Mouse (Mus musculus) CH12.LX (cell line): Measurements from ENCODE around the gene Rffl. TPM values are rescaled to one million over a fixed set of nuclear protein-coding genes. Genes with fewer than 3 reads are reported as not detected.

Source experiments
- DNase-seq: peaks from one replicate; pipeline ENCODE4 v3.0.0-alpha.2; 2013; ENCODE audit errors: extremely low read depth
- H3K27ac ChIP-seq: 2 replicates; pipeline ENCODE4 v1.5.1; 2012; ENCODE audit warnings: low read depth, mild to moderate bottlenecking, control low read depth, moderate library complexity; ENCODE audit not compliant: insufficient read depth
- H3K27me3 ChIP-seq: replicated peaks from 2 replicates; pipeline ENCODE3; 2012; ENCODE audit warnings: inconsistent platforms
- H3K36me3 ChIP-seq, 2 experiments: replicated peaks in 1 of 2; 2 replicates each; pipeline versions ENCODE3 to v1.6.1; 2012; ENCODE audit warnings: inconsistent platforms in 1 of 2, low read length in 1 of 2, mild to moderate bottlenecking in 1 of 2, mixed read lengths in 1 of 2, moderate library complexity in 1 of 2; ENCODE audit not compliant: control insufficient read depth in 1 of 2, insufficient read depth in 1 of 2
- H3K4me1 ChIP-seq, 2 experiments: 2 replicates each; pipeline ENCODE4 v1.6.1; 2012; ENCODE audit warnings: inconsistent platforms in 1 of 2, moderate library complexity in 1 of 2; ENCODE audit not compliant: insufficient read depth in 2 of 2, control insufficient read depth in 1 of 2
- H3K4me2 ChIP-seq: 2 replicates; pipeline ENCODE4 v1.6.1; 2012; ENCODE audit warnings: low read depth, mild to moderate bottlenecking, control low read depth; ENCODE audit not compliant: poor library complexity, insufficient read depth, severe bottlenecking
- H3K4me3 ChIP-seq, 3 experiments: fragments of 150-350 bp in 1 of 3; sonication (generic) in 1 of 3; replicated peaks in 1 of 3; 2 replicates each; pipeline versions ENCODE3 to v1.5.1; 2011 to 2012; ENCODE audit warnings: low read depth in 2 of 3, low read length in 2 of 3, mild to moderate bottlenecking in 2 of 3, moderate library complexity in 2 of 3, control low read depth in 1 of 3, improper control_type of control experiment in 1 of 3, inconsistent platforms in 1 of 3, mixed read lengths in 1 of 3; ENCODE audit not compliant: poor library complexity in 1 of 3
- H3K79me2 ChIP-seq: replicated peaks from 2 replicates; pipeline ENCODE4 v1.6.1; 2012; ENCODE audit warnings: mild to moderate bottlenecking, moderate library complexity; ENCODE audit not compliant: control insufficient read depth, poor library complexity, insufficient read depth, severe bottlenecking; ENCODE audit errors: extremely low read depth
- H3K9ac ChIP-seq: 2 replicates; pipeline ENCODE4 v1.6.1; 2012; ENCODE audit warnings: low read depth, mild to moderate bottlenecking, control low read depth, moderate library complexity; ENCODE audit not compliant: insufficient read depth
- H3K9me3 ChIP-seq: replicated peaks from 2 replicates; pipeline ENCODE3; 2012; ENCODE audit warnings: low read length, inconsistent platforms, mixed read lengths
- BHLHE40 ChIP-seq: IDR thresholded peaks from 2 replicates; pipeline ENCODE4 v1.6.1; 2011; ENCODE audit warnings: mild to moderate bottlenecking, low read depth, low read length, improper control_type of control experiment
- CHD1 ChIP-seq: IDR thresholded peaks from 2 replicates; pipeline ENCODE4 v1.6.1; 2012; ENCODE audit warnings: low read depth, low read length, improper control_type of control experiment, inconsistent platforms
- CHD2 ChIP-seq: IDR thresholded peaks from 2 replicates; pipeline ENCODE4 v1.6.1; 2011; ENCODE audit warnings: low read length, improper control_type of control experiment
- CTCF ChIP-seq, 2 experiments: IDR thresholded peaks in 1 of 2; conservative IDR thresholded peaks in 1 of 2; 2 replicates each; pipeline ENCODE4 v1.5.1; 2011 to 2012; ENCODE audit warnings: low read depth in 2 of 2, low read length in 2 of 2, improper control_type of control experiment in 1 of 2, inconsistent platforms in 1 of 2, mild to moderate bottlenecking in 1 of 2, moderate library complexity in 1 of 2
- E2F4 ChIP-seq: IDR thresholded peaks from 2 replicates; pipeline ENCODE4 v1.6.1; 2011; ENCODE audit warnings: low read depth, low read length, improper control_type of control experiment; ENCODE audit not compliant: insufficient replicate concordance
- ELF1 ChIP-seq: IDR thresholded peaks from 2 replicates; pipeline ENCODE4 v1.6.1; 2014; ENCODE audit warnings: low read depth, mild to moderate bottlenecking, inconsistent platforms, low read length, improper control_type of control experiment
- EP300 ChIP-seq: IDR thresholded peaks from 2 replicates; pipeline ENCODE4 v1.6.1; 2011; ENCODE audit warnings: low read length, improper control_type of control experiment
- ETS1 ChIP-seq: conservative IDR thresholded peaks from 2 replicates; pipeline ENCODE4 v1.6.1; 2012; ENCODE audit warnings: low read depth, mild to moderate bottlenecking, inconsistent platforms, low read length, improper control_type of control experiment, moderate library complexity
- GABPA ChIP-seq: IDR thresholded peaks from 2 replicates; pipeline ENCODE4 v1.6.1; 2012; ENCODE audit warnings: low read depth, low read length, improper control_type of control experiment, inconsistent platforms; ENCODE audit not compliant: insufficient replicate concordance
- HCFC1 ChIP-seq: IDR thresholded peaks from 2 replicates; pipeline ENCODE4 v1.6.1; 2012; ENCODE audit warnings: low read depth, mild to moderate bottlenecking, inconsistent platforms, low read length, improper control_type of control experiment
- IRF4 ChIP-seq: IDR thresholded peaks from 2 replicates; pipeline ENCODE4 v1.6.1; 2014; ENCODE audit warnings: low read depth, mild to moderate bottlenecking, inconsistent platforms, low read length, improper control_type of control experiment
- JUN ChIP-seq: IDR thresholded peaks from 2 replicates; pipeline ENCODE4 v1.6.1; 2011; ENCODE audit warnings: low read depth, mild to moderate bottlenecking, low read length, improper control_type of control experiment, moderate library complexity; ENCODE audit not compliant: insufficient read depth
- JUND ChIP-seq: conservative IDR thresholded peaks from 2 replicates; pipeline ENCODE4 v1.6.1; 2011; ENCODE audit warnings: low read depth, low read length, improper control_type of control experiment
- KAT2A ChIP-seq: IDR thresholded peaks from 2 replicates; pipeline ENCODE4 v1.6.1; 2012; ENCODE audit warnings: low read length, improper control_type of control experiment, inconsistent platforms; ENCODE audit not compliant: insufficient replicate concordance
- MAFK ChIP-seq: IDR thresholded peaks from 2 replicates; pipeline ENCODE4 v1.6.1; 2011; ENCODE audit warnings: low read length, improper control_type of control experiment; ENCODE audit not compliant: insufficient replicate concordance
- MAX ChIP-seq: IDR thresholded peaks from 2 replicates; pipeline ENCODE4 v1.6.1; 2011; ENCODE audit warnings: low read length, improper control_type of control experiment
- MEF2A ChIP-seq: IDR thresholded peaks from 2 replicates; pipeline ENCODE4 v1.6.1; 2014; ENCODE audit warnings: low read depth, mild to moderate bottlenecking, inconsistent platforms, low read length, improper control_type of control experiment, borderline replicate concordance
- MXI1 ChIP-seq: IDR thresholded peaks from 2 replicates; pipeline ENCODE4 v1.6.1; 2011; ENCODE audit warnings: mild to moderate bottlenecking, low read depth, low read length, improper control_type of control experiment
- MYC ChIP-seq: IDR thresholded peaks from 2 replicates; pipeline ENCODE4 v1.6.1; 2011; ENCODE audit warnings: low read depth, mild to moderate bottlenecking, improper control_type of control experiment, low read length
- NRF1 ChIP-seq: IDR thresholded peaks from 2 replicates; pipeline ENCODE4 v1.6.1; 2014; ENCODE audit warnings: low read depth, mild to moderate bottlenecking, inconsistent platforms, low read length, improper control_type of control experiment, moderate library complexity
- PAX5 ChIP-seq: IDR thresholded peaks from 2 replicates; pipeline ENCODE4 v1.6.1; 2012; ENCODE audit warnings: low read length, inconsistent platforms, mixed read lengths
- POLR2A ChIP-seq: IDR thresholded peaks from 2 replicates; pipeline ENCODE4 v1.6.1; 2011; ENCODE audit warnings: low read depth, mild to moderate bottlenecking, improper control_type of control experiment, low read length
- RAD21 ChIP-seq: IDR thresholded peaks from 2 replicates; pipeline ENCODE4 v1.6.1; 2011; ENCODE audit warnings: low read depth, mild to moderate bottlenecking, low read length, improper control_type of control experiment, moderate library complexity
- RCOR1 ChIP-seq: conservative IDR thresholded peaks from 2 replicates; pipeline ENCODE4 v1.6.1; 2012; ENCODE audit warnings: low read depth, mild to moderate bottlenecking, inconsistent platforms, low read length, improper control_type of control experiment
- SIN3A ChIP-seq: IDR thresholded peaks from 2 replicates; pipeline ENCODE4 v1.6.1; 2012; ENCODE audit warnings: low read length, improper control_type of control experiment, inconsistent platforms
- SMC3 ChIP-seq: IDR thresholded peaks from 2 replicates; pipeline ENCODE4 v1.6.1; 2011; ENCODE audit warnings: low read depth, low read length, improper control_type of control experiment
- UBTF ChIP-seq: IDR thresholded peaks from 2 replicates; pipeline ENCODE4 v1.6.1; 2012; ENCODE audit warnings: low read depth, mild to moderate bottlenecking, inconsistent platforms, low read length, improper control_type of control experiment, moderate library complexity
- USF1 ChIP-seq: IDR thresholded peaks from 2 replicates; pipeline ENCODE4 v1.6.1; 2014; ENCODE audit warnings: low read depth, mild to moderate bottlenecking, inconsistent platforms, low read length, improper control_type of control experiment
- USF2 ChIP-seq: conservative IDR thresholded peaks from 2 replicates; pipeline ENCODE4 v1.6.1; 2011; ENCODE audit warnings: low read depth, low read length, improper control_type of control experiment
- ZC3H11A ChIP-seq: IDR thresholded peaks from 2 replicates; pipeline ENCODE4 v1.6.1; 2012; ENCODE audit warnings: low read depth, mild to moderate bottlenecking, inconsistent platforms, low read length, improper control_type of control experiment
- ZMIZ1 ChIP-seq: IDR thresholded peaks from 2 replicates; pipeline ENCODE4 v1.6.1; 2012; ENCODE audit warnings: low read depth, mild to moderate bottlenecking, inconsistent platforms, low read length, improper control_type of control experiment
- ZNF384 ChIP-seq: IDR thresholded peaks from 2 replicates; pipeline ENCODE4 v1.6.1; 2012; ENCODE audit warnings: low read depth, low read length, improper control_type of control experiment, inconsistent platforms
- dilution Hi-C: fragments of 300-500 bp; cut with MboI; formaldehyde crosslinking; loops from 2 replicates; pipeline ENCODE4 v1.14.3; 2020; ENCODE audit warnings: low sequenced_read_pairs; ENCODE audit not compliant: extremely low pct_unique_long_range_greater_than_20kb, extremely low pct_ligation_motif_present
- in situ Hi-C: fragments of 300-500 bp; cut with MboI; formaldehyde crosslinking; loops from 3 replicates; pipeline ENCODE4 v1.14.3; 2019; ENCODE audit warnings: low sequenced_read_pairs, low pct_ligation_motif_present, low pct_unique_long_range_greater_than_20kb, mixed read lengths
- polyA plus RNA-seq: library from polyadenylated mRNA; unstranded; fragments of >175 nt; gene quantifications from 2 replicates; pipeline ENCODE4 v1.2.1, GENCODE M21; 2012; ENCODE audit warnings: low read depth; ENCODE audit not compliant: insufficient read length
- total RNA-seq, 2 experiments: library from RNA; depleted of rRNA; stranded (reverse); fragments of 300-350 nt in 1 of 2; fragments of >200 nt in 1 of 2; gene quantifications; 2 replicates each; pipeline ENCODE4 v1.2.3; 2012 to 2014

The Rffl gene
- total and polyA plus RNA-seq, 3 experiments = 1.2 to 16.5 (median 3.0) TPM

GRCm38 (mm10) chr11:82888491-82888946 is 17.5 kb upstream of the Rffl start:
- TF ChIP-seq CHD2 (no peak), SIN3A (no peak), MYC (no peak), MXI1 (no peak), BHLHE40 (no peak), MEF2A (no peak)
- H3K36me3 ChIP-seq = peaks cover 3 to 38% of the 10 kb centered on the region in 2 experiments
- H3K4me2 ChIP-seq = peak overlapping the region; percentile 51; the same call in 1 of the 2 replicates
- 0 out of 2 replicates have a peak, but pooled peaks cover 5% of the 10 kb centered on the region for H3K79me2 ChIP-seq
- no peak overlapping the region for H3K27ac ChIP-seq
- no peak overlapping the region for H3K4me3 ChIP-seq
- dilution Hi-C loops = no loop called here
- H3K9ac ChIP-seq = no peak overlapping the region
- peaks cover 11% of the 10 kb centered on the region for H3K27me3 ChIP-seq
- DNase-seq = no peak
- H3K4me1 ChIP-seq = peaks cover 7 to 24% of the 10 kb centered on the region in 2 experiments
- in situ Hi-C loops = loop anchor here (5.0 to 10.0 kb wide), 5 partner anchors 41 to 634 kb away; no protein-coding TSS in a partner anchor
- H3K9me3 ChIP-seq = no peaks in the 10 kb centered on the region

- H3K27ac ChIP-seq = no peak overlapping the region
- peaks cover 16 to 57% of the 10 kb centered on the region in 2 experiments for H3K36me3 ChIP-seq
- H3K9me3 ChIP-seq = no peaks in the 10 kb centered on the region
- H3K4me3 ChIP-seq = no peak overlapping the region
- H3K79me2 ChIP-seq = 0 out of 2 replicates have a peak, but pooled peaks cover 5% of the 10 kb centered on the region
- H3K27me3 ChIP-seq = peaks cover 2% of the 10 kb centered on the region
- no peak overlapping the region for H3K4me2 ChIP-seq
- no peak overlapping the region for H3K9ac ChIP-seq
- dilution Hi-C loops = no loop called here
- in situ Hi-C loops = loop anchor here (5.0 to 10.0 kb wide), 5 partner anchors 39 to 632 kb away; no protein-coding TSS in a partner anchor
- peak; percentile 21 for DNase-seq
- peaks cover 7 to 34% of the 10 kb centered on the region in 2 experiments for H3K4me1 ChIP-seq
- TF ChIP-seq ELF1 (no peak), SMC3 (peak; percentile 66), USF1 (no peak), EP300 (no peak), CHD2 (no peak), HCFC1 (no peak), ZC3H11A (peak; percentile 25; the same call in 1 of the 2 replicates), BHLHE40 (no peak), CHD1 (no peak), RAD21 (peak; percentile 69), MEF2A (no peak), CTCF (conservative IDR thresholded peaks at IDR 0.05 in 1 of 2, IDR thresholded peaks at IDR 0.05 in 1 of 2; ENCODE audit: low read depth in 2 of 2, low read length in 2 of 2) (peak; percentile 38 to 73), E2F4 (no peak), USF2 (no peak), KAT2A (no peak), ZMIZ1 (no peak), MYC (peak; percentile 95), UBTF (no peak), JUN (no peak), MAFK (no peak), NRF1 (no peak), MAX (no peak), MXI1 (no peak), PAX5 (no peak), JUND (no peak), IRF4 (no peak), SIN3A (no peak), ETS1 (no peak), RCOR1 (no peak), POLR2A (no peak), GABPA (no peak), ZNF384 (peak; percentile 79)
These were observed 15.5 kb upstream of the Rffl start for GRCm38 (mm10) chr11:82886559-82886958.
